12 mouse cellular contexts compared by ENCODE assay signal in the genomic region with DNA sequence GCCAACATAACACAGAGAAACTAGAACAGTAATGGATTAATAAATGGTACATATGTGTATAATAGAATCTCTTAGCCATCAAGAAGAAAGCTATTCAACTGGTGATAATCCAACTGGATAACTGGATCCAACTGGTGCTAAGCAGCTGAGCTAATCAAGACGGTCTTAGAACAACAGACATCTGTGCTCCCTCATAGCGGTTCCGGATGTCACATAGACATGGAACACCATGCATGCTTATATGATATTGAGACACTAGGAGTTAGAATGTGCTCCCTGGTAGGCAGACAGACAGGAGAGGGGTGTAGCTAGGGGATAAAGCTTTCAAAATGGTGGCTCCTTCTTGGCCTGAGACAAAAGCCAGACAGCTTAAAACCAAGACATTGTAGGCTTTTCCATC.
"Had no signal": no experiment of that assay in that cellular context is flagged by ENCODE, and none has a peak within 500 bp of the region (broad histone marks: within the 10 kb centered on the region; RNA-seq: fewer than 3 reads in every experiment).

No protein-coding gene starts in this region.

- DNase-seq: liver, embryonic 13.5 days; liver, postnatal 0 days; lung, adult 2 months; lung, postnatal 14 days; lung, postnatal 36 days; right cerebral cortex, adult 18-20 months; right cerebral cortex, postnatal 25 days; right cerebral cortex, postnatal 4 days; spleen, adult 18-20 months; thymus, adult 18-20 months; thymus, postnatal 14 days; thymus, postnatal 36 days had no signal
